Mouse (Mus musculus) heart, adult 9 months (tissue): ENCODE measurements around the gene Sema6d.
"Not testable (repeated sequence)": the region's sequence is repeated elsewhere in the genome, so short reads cannot be mapped to it uniquely, and the experiment has no call there.

Experiments used
- DNase-seq, 2 experiments: peaks; one replicate each; pipeline ENCODE4 v3.0.0; 2022; ENCODE audit warnings: low spot score in 2 of 2

Sema6d gene

DNA sequence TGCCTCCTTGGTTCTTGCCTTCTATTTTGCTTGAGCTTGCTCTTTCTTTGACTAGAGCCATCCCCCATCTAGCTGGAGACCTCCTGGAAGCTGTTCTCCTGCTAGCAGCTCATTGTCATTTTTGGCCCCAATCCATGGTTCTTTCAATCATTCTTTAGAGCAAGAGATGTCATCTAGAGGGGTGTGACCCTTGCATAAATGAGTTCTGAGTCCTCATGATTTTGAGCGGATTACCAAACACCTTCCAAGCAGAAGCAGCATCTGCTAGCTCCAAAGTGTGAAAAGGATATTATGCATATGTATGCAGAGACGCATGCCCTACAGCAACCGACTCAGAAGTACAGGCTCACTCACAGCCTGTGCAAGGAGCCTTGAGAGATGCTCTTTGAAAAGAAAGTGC is 201.4 kb downstream of the Sema6d start:
- no peak for DNase-seq

DNA sequence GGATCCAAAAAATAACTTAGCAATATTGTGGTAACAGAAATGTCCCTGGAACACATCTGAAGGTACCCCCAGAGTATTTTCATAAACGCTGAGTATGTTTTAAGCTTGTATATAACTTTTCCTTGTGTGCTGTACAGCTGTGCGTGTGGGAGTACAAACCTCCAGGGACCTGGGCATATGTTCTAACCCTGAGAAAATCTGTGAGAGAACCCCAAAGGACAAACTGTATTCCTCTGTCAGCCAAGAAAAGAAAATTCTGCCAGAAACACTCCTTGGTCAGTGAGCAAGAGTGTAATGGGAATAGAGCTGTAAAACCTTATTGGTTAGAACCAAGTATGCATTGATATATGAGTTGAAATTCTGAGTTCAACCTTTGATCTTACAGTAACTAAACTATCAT is 203.8 kb downstream of the Sema6d start:
- DNase-seq = no peak

DNA sequence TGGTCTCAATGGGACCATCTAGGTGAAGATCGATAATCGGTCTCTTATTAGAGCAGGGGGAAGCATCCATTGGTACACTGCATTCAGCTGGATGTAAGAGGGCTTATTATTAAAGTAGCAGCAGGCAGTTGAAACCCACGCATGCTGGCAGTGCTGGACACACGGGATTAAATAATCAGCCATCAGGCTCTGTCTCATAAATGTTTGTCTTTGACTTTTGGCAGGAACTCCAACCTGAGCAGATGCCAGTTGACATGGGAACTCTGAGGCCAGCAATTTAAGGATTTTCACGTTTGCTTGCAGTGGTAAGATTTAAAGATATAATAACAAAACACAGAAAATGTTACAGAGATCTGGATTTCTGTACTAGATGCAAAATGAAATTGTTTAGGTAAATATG is 208.6 kb downstream of the Sema6d start:
- peak in 1 of 2 experiments; percentile 26 for DNase-seq

DNA sequence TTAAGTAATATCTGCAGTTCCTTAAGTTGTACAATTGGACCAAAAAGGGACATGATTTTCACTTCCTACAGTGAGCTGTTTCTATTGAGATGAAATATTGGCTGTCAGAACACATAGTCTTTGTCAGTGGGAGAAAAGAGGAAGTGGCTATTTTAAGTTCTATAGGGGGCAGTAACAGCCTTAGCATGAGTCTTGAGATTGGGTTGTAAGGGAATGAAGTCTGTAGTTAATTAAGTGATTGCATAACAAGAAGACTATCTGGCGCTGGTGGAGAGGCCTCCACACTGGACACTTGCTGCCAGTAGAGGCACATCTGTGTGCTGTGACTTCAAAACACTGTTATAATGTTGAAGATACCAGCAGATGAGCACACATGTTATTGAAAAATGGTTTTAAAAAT is 209.1 kb downstream of the Sema6d start:
- peak; percentile 64 to 74 for DNase-seq

DNA sequence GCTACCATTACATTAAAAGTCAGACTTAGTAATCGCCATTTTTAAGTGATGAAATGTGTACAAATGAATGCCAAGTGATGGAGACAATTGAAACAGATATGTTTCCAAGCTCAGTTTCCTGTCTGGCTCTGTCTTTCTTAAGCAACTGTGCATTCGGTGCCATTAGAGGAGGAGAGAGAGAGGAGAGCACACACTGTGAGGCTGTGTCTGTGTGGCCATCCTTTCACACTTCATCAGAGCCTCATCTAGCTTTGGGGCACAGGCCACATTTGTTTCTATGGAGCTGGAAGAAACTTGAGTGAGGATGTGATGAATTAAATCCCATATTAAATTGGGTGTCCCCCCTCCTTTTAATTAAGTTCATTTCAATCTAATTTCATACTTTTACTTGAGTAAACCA is 218.8 kb downstream of the Sema6d start:
- DNase-seq = no peak

DNA sequence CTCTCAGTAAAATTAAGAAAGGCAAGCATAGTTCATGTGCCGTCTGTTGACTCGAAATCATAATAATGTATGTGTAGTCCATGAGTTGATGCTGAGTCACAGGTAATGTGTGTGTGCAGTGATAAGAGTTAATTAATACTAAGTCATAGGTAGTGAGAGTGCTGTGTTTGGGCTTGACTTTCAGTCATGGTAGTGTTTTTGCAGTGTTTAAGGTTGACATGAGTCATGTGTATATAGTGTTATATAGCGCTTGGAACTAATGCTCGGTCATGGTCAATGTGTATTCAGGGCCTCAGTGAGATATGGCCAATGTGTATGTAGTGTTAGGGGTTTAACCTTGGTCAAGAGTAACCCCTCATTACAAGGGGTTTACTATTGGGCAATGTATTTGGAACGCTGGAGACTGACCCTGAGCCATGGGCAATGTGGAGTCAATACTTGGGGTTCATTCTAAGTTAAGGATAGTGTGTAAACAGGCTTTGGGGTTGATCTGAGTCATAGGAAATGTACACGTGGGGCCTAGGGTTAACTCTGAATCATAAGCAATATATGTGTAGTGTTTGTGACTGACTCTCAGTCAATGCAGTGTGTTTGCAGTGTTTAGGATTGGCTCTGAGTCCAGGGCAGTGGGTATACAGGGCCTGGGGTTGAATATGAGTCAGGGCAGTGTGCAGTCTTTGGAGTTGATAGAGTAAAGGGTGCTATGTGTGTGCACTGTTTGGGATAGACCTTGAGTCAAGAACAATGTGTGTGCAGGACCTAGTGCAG is 219.8 kb downstream of the Sema6d start:
- no peak for DNase-seq

DNA sequence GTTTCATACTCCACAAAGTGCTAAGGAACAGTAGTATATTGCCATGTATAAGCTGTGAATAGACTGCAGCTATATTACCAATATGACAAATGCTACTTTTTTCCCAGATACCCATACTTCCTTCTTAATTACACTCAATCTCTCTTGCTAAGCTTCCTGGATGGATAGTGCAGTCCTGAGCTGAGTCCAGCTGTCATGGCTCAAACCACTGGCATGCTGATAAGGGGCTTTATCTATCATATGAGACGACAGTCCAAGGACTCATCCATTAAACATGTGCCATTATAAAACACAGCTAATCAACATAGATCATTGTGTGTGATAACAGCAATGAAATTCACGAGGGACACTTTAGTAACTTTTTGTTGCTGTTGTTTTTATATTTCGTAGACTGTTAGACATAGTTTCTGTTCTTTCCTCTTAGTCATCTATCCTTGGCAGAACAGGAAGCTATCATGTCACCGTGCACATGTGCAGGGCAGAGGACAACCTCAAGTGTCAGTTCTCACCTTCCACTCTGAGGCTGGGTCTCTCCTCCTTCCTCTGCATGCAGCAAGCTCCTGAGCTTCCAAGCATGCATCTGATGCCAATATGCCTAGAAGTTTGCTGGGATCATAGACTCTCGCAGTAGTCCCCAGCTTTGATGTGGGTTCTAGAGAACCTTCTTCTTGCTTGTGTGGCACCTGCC is 232.9 kb downstream of the Sema6d start:
- DNase-seq = no peak

DNA sequence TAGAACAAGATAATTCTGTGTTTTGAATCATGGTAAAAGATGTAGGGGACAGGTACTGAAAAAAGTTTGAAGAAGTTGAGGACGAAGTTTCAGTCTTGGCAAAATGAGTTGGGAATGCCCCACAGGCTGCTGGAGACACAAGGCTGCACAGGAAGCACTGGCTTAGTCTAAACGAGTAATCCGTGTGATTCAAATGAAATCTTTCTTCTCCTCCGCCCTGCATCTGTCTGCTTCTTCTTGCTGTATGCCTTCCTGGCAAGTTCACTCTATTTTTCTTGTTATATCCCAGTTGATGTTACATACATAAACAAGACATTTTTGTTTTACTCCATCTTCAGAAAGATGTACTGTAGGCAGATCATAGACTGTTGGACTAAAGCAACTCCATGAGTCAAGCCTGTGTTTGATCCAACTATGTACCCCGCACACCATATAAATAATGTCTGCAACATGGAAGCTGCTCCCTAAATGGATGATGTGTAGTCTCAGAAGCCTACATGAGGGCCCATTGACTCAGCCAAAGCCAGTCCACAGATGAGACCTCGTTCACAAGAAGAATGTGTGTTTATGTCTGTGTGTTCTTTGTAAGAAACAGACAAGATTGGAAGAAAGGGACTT is 234.4 kb downstream of the Sema6d start:
- no peak for DNase-seq

DNA sequence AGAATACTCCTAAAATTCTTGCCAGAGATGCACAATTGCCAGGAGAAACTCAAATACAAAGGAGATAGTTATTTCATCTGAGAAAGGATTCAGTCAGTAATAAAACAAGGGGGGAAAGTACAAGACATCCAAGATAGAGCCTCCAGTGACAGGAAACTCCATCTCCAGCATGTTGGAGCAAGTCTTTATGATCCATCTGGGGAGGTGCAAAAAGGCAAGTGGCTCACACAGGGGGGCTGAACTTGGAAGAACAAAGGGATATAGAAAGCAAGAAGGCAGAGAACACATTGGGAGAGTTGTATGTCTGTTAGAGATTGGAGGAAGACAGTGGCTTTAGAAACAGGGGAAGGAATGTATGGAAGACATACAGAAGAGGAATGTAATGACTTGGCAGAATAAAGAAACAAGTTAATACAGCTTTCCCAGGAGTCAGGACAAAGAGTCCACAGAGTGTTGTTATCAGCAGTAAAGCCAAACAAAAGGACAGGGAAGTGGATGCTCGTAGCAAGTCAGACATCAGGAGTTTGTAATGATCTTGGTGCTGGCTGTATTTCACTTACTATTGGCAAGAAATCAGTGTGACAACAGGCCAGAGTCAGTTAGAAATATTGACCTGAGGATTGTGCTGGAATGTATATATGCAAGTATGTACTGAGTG is 239.8 kb downstream of the Sema6d start:
- DNase-seq = no peak

DNA sequence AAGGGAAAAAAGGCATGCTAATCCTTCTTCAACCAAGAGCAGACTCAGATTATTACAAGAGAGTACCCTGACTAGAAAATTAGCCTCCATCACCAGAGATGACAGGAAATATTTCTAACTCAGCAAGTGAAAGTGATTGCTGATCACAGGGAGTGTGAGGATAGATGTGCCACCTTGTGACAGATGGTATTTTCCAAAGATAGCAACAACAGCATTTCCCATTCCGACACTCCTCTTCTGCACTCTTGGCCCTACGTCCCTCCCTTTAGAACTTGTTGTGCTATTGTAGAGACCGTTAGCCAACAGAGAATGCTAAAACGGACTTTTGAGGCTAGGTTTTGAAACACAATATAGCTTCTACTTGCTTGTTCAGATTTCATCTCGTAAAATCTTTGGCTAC is 243.1 kb downstream of the Sema6d start:
- DNase-seq = no peak

DNA sequence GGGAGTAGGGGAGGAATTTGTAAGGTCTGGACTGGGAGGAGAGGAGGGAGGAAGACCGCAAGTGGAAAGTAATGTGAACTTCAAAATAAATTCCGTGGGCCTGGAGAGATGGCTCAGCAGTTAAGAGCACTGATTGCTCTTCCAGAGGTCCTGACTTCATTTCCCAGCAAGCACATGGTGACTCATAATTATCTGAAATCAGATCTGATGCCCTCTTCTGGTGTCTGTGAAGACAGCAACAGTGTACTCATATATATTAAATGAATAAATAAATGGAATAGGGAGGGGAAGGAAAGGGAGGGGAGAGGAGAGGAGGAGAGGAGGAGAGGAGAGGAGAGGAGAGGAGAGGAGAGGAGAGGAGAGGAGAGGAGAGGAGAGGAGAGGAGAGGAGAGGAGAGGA is 244.9 kb downstream of the Sema6d start:
- DNase-seq = not testable (repeated sequence)

DNA sequence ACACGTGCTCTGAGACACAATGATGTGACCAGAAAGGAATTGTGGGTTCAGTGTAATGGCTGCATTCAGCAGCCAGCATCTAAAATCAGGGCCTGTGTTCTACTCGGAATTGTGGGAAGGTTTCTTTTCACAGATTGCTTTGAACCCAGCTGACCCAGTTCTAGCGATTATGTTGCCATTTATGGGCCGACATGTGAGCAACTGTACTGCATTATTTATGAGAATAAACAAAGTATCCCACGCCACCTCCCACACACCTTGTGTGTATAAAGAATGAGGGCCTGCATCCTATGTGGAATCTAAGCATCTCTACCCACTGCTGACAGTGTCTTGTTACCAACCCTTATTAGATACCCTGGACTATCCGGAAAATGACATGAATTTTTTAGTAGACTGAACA is 248.5 kb downstream of the Sema6d start:
- no peak for DNase-seq

DNA sequence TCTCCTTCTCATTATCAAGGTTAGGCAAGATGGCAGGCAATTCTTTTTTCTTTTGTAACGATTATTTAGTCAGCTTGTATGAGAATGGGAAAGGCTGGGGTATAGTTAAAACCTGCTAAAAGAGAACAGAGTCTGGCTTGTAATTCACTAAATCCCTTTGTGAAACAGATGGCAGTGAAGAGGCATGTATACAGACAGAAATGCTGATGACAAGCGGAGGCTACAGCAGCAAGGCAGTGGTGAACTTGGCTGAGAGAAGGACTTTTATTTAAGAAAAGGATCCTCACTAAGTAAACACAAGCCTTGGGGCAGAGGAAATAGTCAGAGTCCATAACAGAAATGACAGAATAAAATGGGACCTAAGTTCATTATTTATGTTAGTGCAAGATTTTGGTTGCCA is 264.4 kb downstream of the Sema6d start:
- DNase-seq = no peak

DNA sequence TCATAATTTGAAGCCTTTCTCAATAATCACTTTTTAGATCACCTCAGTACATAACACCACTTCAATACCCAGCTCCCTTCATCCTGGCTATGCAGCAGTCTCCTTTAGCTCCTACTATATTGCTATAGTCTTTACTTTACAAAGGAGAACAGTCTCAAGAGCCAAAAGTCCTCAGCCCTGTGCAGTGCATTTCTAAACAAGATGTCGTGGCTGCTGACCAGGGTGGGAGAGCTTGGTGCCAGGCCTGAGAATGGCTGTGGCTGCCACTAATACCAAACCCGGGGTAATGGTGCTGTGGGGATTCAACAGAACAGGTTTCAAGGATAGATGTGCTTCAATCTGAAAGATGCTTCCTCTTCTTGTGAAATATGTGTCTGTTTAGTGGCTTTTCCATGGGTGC is 264.9 kb downstream of the Sema6d start:
- no peak for DNase-seq

DNA sequence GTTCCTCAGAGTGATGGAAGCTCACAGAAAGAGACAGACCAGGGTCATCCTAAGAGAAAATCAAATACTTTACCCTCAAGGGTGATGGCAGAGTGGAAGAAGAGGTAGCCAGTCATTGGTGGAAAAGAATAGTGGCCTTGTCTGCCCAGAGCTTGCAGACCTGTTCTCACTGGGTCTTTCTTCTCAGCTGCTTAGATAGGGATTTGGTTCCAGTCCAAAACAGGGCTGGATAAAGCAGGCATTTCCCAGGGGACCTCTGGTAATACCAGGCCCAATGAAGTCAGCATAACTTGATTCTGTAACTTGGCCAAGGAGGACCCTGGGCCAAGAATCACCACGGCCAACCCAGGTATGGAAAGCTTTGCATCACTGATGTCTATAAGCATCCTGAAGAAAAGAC is 279.5 kb downstream of the Sema6d start:
- peak; percentile 17 to 27 for DNase-seq

DNA sequence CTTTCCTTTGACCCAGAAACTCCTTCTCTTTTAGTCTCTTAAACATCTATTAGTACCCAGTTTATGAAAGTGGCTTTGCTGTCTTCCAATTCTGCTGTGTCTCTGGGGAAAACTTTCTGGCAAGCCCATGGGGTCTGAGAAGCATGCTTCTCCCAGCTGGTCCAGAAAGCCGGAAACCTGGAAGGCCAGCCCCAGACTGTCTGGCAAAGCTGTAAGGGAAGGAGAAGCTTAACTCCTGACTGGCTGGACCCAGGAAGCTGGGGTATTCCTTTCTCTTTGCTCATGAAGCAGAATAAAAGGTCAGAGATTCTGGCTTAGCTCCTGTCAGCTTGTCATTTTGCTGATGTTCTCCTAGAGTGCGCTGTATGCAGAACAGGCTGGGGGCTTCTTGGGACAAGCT is 280.2 kb downstream of the Sema6d start:
- peak; percentile 89 to 90 for DNase-seq

DNA sequence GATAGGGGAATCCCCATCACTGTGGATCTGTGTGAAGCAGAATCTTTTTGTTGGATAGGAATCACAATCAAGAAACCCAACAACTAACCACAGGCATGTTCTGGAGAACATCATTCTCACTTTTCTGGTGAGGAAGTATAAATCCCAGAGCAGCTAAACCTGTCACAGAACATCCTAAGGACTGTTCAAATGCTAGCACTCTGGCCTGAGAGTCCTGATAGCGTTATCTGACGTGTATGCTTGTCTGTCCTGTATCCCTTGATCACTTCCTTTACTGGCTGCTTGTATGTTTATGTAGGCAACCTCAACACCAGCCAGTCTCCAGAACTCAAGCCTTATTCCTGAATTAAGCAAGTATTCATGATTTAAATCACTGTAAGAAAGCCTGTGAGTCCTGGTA is 281.6 kb downstream of the Sema6d start:
- DNase-seq = no peak

DNA sequence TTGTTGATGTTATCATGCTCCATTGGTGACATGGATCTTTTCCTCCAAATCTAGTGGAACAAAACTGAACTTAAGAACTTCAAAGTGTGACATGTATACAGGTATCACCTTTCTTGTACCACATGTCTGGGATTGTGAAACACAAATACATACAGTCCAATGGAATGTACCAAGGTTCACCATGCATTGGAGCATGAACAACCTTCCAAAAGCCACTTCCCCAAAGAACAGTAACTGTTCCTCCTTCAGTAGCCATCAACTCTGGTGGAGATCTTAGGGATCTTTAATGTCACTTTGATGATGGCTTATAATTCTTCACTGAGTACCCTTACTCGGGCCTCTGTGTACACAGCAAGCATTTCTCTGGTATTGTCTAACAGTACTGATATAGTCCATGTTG is 295.3 kb downstream of the Sema6d start:
- DNase-seq = no peak

DNA sequence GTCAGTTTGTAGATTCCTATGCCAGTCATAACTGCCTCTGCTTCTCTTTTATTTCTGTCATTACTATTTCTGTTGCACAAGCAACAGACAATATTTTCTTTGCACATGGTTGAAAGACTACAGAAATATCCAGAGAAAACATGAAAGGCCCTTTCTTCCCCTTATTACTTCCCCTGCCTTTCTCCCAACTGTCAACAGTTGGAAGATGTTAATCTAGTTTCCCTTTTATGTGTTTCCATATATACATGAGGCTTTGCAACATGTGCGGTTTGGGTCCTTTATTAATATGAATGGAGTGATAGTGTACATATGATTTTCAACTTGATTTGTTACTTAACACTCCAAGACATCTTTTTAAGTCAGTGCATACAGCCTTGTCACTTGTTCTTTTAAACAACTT is 296.0 kb downstream of the Sema6d start:
- no peak for DNase-seq

DNA sequence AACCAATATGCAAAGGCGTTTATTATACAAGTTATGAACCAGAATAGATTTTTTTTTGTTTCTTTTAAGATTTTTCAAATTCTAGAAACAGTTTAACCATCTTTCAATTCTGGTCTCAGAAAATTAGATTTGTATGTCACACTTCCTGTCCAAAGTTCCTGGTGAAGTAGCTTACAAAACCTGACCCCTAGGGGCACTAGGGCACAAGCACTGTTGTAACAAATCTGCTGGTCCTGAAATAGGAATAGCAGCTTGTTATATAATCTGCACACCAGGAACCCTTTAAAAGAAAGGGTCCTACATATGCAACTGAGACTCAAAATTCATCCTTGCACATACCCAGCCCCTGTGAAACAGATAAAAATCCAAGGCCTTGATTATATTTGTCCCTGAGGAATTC is 298.5 kb downstream of the Sema6d start:
- DNase-seq = no peak

DNA sequence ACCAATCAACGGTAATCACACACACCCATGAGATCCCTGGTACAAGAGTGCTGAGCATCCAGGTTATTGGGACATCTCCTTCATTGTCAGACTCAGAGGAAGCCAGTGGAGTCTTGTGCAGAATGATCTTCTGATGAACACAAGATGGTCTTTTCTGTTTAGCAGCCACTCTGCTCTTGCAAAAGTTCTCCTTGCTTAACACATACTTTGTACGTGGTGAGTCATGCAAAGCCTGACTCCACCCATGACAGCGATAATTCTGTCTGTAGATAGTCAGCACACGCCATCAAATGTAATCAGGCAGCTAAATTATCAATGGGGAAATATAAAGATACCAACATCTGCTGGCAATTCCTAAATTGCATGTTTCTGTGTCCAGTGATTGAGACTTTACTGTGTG is 307.0 kb downstream of the Sema6d start:
- DNase-seq = no peak

DNA sequence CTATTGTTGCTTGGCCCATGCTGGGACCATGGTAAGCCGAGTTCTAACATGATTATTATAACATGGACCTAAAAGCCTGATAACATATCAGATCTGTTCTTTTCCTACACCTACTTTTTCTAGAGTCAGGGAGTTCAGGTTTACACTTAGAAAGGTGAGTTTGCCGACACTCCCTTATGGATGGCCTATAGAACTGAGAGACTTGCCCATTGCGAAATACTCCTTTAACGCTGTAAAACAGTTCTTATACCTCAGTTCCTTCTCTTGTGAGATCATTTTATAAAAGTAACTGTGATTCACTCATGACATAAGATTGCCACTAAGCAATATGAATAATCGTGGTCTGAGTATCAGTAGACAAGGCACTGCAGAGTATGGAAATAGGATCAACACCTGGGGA is 307.5 kb downstream of the Sema6d start:
- no peak for DNase-seq

DNA sequence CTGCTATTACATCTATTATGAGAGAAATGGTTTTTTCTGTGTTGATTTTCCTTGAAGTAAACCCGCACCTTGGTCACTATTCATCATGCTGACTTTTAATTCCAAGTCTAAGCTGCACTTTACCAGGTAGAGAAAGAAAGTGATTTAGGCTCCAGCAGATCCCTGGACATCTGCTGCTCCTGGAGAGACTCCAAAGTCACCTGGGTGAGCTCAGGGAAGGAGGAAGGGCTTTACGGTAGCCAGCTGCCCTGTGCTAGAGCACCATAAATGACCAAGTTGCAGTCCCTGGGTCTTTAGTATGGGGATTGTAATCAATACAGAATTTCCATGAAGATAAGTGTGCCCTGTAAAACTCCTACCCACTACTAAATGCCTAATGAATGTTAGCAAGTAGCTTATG is 309.8 kb downstream of the Sema6d start:
- DNase-seq = no peak
